Mouse (Mus musculus) left cerebral cortex, adult 9 months (tissue): Measurements from ENCODE around the gene Kifc1.

Experiments
- DNase-seq, 2 experiments: peaks; one replicate each; pipeline ENCODE4 v3.0.0; 2022; ENCODE audit warnings: low spot score in 2 of 2

The Kifc1 gene

GRCm38 (mm10) chr17:33890533-33891059, at the start of gene Kifc1:
Gene Kifc1 (minus strand): TSS chr17:33890661.
- peak; percentile 100 for DNase-seq

- no peak for DNase-seq
Observed at GRCm38 (mm10) chr17:33938783-33939182, 48.3 kb upstream of the Kifc1 start.

- no peak for DNase-seq
Observed at GRCm38 (mm10) chr17:33936993-33937392, 46.5 kb upstream of the Kifc1 start.

- DNase-seq: no peak
Observed at GRCm38 (mm10) chr17:33935422-33936055, 45.1 kb upstream of the Kifc1 start.

- no peak for DNase-seq
Observed at GRCm38 (mm10) chr17:33932970-33933369, 42.5 kb upstream of the Kifc1 start.

GRCm38 (mm10) chr17:33932448-33932847, 42.0 kb upstream of the Kifc1 start:
- no peak for DNase-seq

GRCm38 (mm10) chr17:33931947-33932346, 41.5 kb upstream of the Kifc1 start:
- DNase-seq: no peak

- DNase-seq: no peak
Observed at GRCm38 (mm10) chr17:33931159-33931866, 40.9 kb upstream of the Kifc1 start.

GRCm38 (mm10) chr17:33930280-33931158, 40.1 kb upstream of the Kifc1 start:
- DNase-seq: peak in 1 of 2 experiments; percentile 77

- peak in 1 of 2 experiments; percentile 91 for DNase-seq
Observed at GRCm38 (mm10) chr17:33929371-33930279, 39.2 kb upstream of the Kifc1 start, which contains the start of gene Rgl2. Gene Rgl2 (plus strand): TSS chr17:33929543.

- no peak for DNase-seq
Observed at GRCm38 (mm10) chr17:33928251-33928947, 37.9 kb upstream of the Kifc1 start.

- no peak for DNase-seq
Observed at GRCm38 (mm10) chr17:33926207-33926932, 35.9 kb upstream of the Kifc1 start.

- DNase-seq: no peak
Observed at GRCm38 (mm10) chr17:33925406-33926116, 35.1 kb upstream of the Kifc1 start.

GRCm38 (mm10) chr17:33924577-33925283, 34.3 kb upstream of the Kifc1 start:
- no peak for DNase-seq

- DNase-seq: no peak
Observed at GRCm38 (mm10) chr17:33921361-33921760, 30.9 kb upstream of the Kifc1 start.

GRCm38 (mm10) chr17:33920282-33921097, 30.0 kb upstream of the Kifc1 start:
- peak in 1 of 2 experiments; percentile 77 for DNase-seq
